Mouse (Mus musculus) thymus, adult 2 months (tissue): ENCODE data around the gene Auts2.

Source experiments
- CTCF ChIP-seq: fragments of 200-500 bp; IDR thresholded peaks from 2 replicates; pipeline ENCODE4 v1.5.1; 2012; ENCODE audit warnings: mild to moderate bottlenecking, control low read depth, low read length, moderate library complexity, borderline replicate concordance; ENCODE audit not compliant: control insufficient read depth, poor library complexity, insufficient read depth; ENCODE audit errors: extremely low read depth
- POLR2A ChIP-seq: fragments of 200-500 bp; IDR thresholded peaks from 2 replicates; pipeline ENCODE4 v1.6.1; 2012; ENCODE audit warnings: mild to moderate bottlenecking, low read length, control low read depth, moderate library complexity; ENCODE audit not compliant: control insufficient read depth, poor library complexity, insufficient read depth; ENCODE audit errors: extremely low read depth

GRCm38 (mm10) chr5:131729456-131729855, 813.7 kb downstream of the Auts2 start:
- TF ChIP-seq CTCF = no peak
- no peak for TF ChIP-seq POLR2A
